Mouse (Mus musculus) myocyte (in vitro differentiated cells): Measurements from ENCODE around the gene Msi2.

Experiments used
- E2F4 ChIP-seq: IDR thresholded peaks from one replicate; pipeline ENCODE4 v1.6.1; 2011; ENCODE audit warnings: mild to moderate bottlenecking, control low read depth, moderate library complexity; ENCODE audit not compliant: insufficient read depth
- MAX ChIP-seq: IDR thresholded peaks from one replicate; pipeline ENCODE4 v1.6.1; 2011; ENCODE audit warnings: low read depth, mild to moderate bottlenecking, control low read depth
- MYOD1 ChIP-seq, 3 experiments: IDR thresholded peaks; one replicate each; pipeline ENCODE4 v1.6.1; 2011; ENCODE audit warnings: control low read depth in 2 of 3, low read depth in 2 of 3, mild to moderate bottlenecking in 2 of 3, moderate library complexity in 1 of 3; ENCODE audit not compliant: insufficient read length in 2 of 3, control insufficient read depth in 1 of 3
- MYOG ChIP-seq, 3 experiments: IDR thresholded peaks; one replicate each; pipeline ENCODE4 v1.6.1; 2011; ENCODE audit warnings: control low read depth in 2 of 3, low read depth in 2 of 3, mild to moderate bottlenecking in 2 of 3; ENCODE audit not compliant: insufficient read length in 2 of 3, control insufficient read depth in 1 of 3, insufficient read depth in 1 of 3
- POLR2A ChIP-seq: IDR thresholded peaks from one replicate; pipeline ENCODE4 v1.6.1; 2011; ENCODE audit warnings: low read depth, mild to moderate bottlenecking, control low read depth, moderate library complexity; ENCODE audit not compliant: insufficient read length
- POLR2AphosphoS2 ChIP-seq: IDR thresholded peaks from one replicate; pipeline ENCODE4 v1.6.1; 2011; ENCODE audit warnings: low read depth, control low read depth; ENCODE audit not compliant: insufficient read length
- REST ChIP-seq: IDR thresholded peaks from one replicate; pipeline ENCODE4 v1.6.1; 2011; ENCODE audit warnings: mild to moderate bottlenecking, control low read depth, moderate library complexity; ENCODE audit not compliant: insufficient read depth, insufficient read length
- SRF ChIP-seq: IDR thresholded peaks from one replicate; pipeline ENCODE4 v1.6.1; 2011; ENCODE audit warnings: low read depth; ENCODE audit not compliant: control insufficient read depth, insufficient read length
- TCF12 ChIP-seq: IDR thresholded peaks from one replicate; pipeline ENCODE4 v1.6.1; 2011; ENCODE audit warnings: mild to moderate bottlenecking, control low read depth; ENCODE audit not compliant: poor library complexity, insufficient read depth, severe bottlenecking
- USF1 ChIP-seq: IDR thresholded peaks from one replicate; pipeline ENCODE4 v1.6.1; 2011; ENCODE audit warnings: low read depth, mild to moderate bottlenecking, control low read depth, moderate library complexity

DNA sequence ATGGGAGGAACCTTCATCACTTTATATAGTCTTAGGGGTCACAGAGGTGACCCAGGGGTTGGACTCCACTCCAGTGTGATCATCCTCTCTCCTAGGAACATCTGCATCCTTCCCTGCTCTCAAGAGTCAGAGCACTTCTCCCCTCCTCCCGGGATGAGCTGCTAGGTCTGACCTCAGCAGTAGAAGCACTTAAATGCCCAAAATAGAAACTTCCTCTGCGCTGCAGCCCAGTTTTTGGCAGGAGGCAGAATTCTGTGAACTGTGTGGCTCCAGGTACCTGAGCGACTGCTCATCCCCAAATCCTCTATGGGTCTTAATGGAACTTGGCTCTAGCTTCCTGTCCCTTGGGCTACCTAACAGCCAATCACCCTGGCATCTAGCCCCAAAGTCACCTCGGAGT lies 228.3 kb downstream of the Msi2 start:
- TF ChIP-seq POLR2A (no peak), REST (no peak), TCF12 (no peak), E2F4 (no peak), USF1 (no peak), MYOG (IDR thresholded peaks at IDR 0.05; ENCODE audit: control insufficient read depth in 1 of 3, insufficient read depth in 1 of 3, insufficient read length in 2 of 3, low read depth in 2 of 3) (no peak), POLR2AphosphoS2 (no peak), MYOD1 (IDR thresholded peaks at IDR 0.05; ENCODE audit: control insufficient read depth in 1 of 3, insufficient read length in 2 of 3, low read depth in 2 of 3) (no peak), SRF (no peak), MAX (no peak)
